Mouse (Mus musculus) cerebellum, postnatal 4 days (tissue): Measurements from ENCODE around the gene Runx1.

Experiments
- DNase-seq, 2 experiments: peaks; one replicate each; pipeline ENCODE4 v3.0.0; 2022; ENCODE audit warnings: low spot score in 2 of 2, mixed read lengths in 1 of 2

The Runx1 gene

GRCm38 (mm10) chr16:92748272-92748671, 77.7 kb downstream of the Runx1 start:
- DNase-seq, result no peak

GRCm38 (mm10) chr16:92747062-92747461, 78.9 kb downstream of the Runx1 start:
- DNase-seq, result no peak

DNA sequence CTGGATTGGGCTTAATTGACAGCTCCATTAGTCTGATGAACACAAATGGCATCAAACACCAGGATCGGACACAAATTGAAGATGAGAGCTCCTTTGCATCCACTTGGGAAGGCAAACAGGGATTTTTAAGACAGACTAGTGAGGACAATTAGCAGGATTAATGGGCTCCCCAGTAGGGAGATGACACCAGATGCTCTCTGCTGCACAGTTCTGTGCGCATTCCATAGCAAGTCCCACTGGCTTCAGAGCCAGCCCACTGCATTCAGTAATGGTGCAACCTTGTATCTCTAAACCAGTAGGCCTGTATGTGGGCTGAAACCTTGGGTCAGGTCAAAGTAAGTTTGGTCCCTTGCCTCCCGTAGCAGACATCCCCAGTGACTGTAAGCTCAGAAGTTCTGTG, 80.7 kb downstream of the Runx1 start:
- DNase-seq, result no peak

DNA sequence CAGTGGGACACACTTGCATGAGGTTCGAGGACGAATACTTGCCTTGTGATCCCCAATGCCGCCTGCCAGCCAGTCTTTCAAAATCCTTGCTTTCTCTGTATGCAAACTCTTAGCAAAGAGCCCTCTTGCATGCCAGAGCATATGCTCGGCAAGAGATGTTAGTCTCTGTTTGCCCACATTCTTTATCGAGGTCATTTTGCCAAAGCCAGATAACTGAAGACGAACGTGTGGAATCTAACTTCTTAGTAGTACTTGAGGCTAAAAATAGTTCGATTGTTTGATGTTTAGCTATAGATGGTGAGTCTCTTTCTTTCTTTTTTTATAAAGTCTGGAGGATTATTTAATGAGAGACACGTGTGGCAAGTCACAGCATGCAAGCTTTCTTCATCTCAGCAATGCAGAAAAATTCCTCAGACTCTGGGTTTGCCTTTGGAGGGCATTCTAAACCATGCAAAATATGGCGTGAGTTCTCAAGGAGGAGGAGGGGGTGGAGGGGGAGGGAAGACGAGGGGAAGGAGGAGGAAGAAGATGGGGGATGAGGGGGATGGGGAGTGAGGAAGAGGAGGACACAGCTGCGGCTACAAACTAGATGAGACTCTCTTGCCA, 81.7 kb downstream of the Runx1 start:
- DNase-seq, result no peak

DNA sequence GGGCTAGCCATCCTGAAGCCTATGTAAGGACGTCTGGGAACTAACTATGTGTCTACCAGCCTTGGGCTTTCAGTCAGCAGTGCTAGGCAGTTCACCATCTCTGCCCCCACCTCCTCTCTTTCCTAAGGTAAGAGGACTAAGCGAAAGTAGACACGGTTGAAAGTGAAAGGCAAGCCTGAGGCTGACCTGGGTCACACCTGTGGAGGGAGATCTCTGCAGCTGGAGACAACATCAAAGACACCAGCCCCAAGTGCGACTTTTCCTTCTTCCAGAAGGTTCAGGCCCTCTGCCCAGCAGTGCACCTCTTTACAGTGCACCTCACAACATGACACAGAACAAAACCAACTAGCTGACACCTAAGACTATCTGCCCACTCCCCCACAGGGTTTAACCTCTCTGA, 82.2 kb downstream of the Runx1 start:
- DNase-seq, result no peak

- no peak for DNase-seq
Observed at GRCm38 (mm10) chr16:92741342-92741741, 84.6 kb downstream of the Runx1 start.

DNA sequence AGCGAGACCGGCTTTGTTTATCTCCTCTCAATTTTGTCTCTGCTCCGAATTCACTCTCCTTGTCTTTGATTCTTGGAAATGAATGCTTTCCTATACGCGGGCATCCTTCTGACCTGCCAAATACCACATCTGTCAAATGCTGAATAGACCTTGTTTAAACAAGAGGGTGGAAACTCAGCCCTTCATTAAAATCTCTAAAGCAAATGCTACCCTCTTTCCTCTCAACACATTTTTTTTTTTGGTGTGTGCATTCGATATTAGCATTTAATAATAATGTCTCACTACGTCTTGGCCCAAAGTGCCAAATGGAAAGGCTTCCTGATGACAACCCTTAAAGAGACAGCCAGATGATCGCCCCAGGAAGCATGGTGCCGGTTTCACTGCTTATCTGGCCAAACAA, 85.4 kb downstream of the Runx1 start:
- no peak for DNase-seq

DNA sequence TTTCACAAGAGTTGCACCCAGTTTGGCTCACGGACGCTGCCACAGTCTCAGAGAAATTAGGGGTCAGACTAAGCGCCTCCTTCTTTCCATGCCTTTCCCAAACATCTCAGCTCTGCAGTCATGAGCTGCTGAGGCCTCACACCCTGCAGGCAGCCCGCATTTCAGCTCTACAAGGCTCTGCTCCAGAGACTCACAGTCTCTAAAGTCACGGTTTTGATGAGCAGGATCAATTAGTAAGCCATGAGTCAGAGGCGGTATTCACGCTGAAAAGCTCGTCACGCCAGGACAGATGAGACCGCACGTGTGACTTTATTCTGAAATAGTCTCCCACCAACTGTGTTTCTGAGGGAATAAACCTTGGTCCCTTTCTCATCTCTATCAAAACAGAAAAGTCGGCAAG, 86.0 kb downstream of the Runx1 start:
- no peak for DNase-seq

- no peak for DNase-seq
Observed at GRCm38 (mm10) chr16:92739071-92739793, 86.7 kb downstream of the Runx1 start.

DNA sequence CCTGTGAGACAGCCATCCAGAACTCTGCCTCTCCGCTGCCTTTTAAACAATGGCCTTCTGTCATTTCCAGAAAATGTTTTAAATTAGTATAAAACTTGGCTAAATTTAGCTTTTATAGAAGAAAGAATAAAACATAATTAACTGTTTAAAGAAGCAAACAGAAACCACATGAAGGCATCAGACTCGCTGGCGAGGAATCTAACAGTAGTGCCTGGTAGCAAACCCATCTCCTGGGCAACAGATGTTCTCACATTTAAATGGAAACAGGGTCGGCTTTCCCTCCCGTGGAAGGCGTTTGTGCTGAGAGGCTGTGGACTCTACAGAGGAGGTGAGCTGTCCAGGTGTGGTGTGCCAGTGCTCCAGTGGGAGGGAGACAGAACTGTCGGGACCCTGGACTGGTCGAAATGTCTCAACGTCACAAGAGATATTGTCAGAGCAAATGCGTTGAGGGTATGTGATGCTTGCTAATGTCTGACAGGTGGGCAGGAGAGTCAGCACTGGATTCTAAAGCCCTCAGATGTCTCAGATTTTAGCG, 87.4 kb downstream of the Runx1 start:
- DNase-seq, result no peak

DNA sequence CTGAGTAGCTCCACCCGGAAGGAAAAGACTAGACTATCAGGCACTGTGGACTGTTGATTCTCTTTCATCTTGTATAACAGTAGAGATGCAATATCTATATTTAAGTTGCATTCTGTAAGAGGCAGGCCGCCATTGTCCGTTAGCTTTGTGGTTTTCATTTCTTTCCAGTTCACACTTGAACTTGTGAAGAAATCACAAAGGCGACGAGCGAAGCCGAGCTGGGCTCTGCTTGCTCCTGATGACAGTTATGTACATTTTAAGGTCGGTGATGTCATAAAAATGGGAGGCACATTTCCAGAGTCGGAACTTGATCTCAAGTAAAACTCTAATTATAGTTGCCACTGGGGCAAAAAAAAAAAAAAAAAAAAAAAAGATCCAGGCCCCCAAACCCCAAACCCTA, 99.1 kb downstream of the Runx1 start:
- no peak for DNase-seq

- DNase-seq, result no peak
Observed at GRCm38 (mm10) chr16:92724526-92724925, 101.4 kb downstream of the Runx1 start.

- no peak for DNase-seq
Observed at GRCm38 (mm10) chr16:92720678-92721077, 105.3 kb downstream of the Runx1 start.

DNA sequence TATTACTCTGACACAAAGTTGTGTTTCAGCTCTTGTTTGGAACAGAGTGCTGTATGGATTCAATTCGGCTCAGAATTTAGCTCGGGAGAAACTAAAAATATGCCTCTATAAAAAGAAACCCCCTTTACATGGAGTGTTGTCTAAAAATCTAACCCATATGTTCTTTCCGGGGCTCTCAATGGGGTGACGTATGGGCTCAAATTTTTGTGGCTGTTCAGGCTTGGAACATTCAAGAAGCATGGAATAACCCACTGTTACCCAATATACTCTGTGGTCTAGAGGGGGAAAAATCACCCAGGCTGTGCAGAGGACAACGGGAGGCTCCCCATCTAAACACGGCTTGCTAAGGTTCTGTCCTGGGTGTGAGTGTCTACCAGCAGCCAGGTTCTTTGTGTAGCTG, 106.2 kb downstream of the Runx1 start:
- DNase-seq, result no peak

DNA sequence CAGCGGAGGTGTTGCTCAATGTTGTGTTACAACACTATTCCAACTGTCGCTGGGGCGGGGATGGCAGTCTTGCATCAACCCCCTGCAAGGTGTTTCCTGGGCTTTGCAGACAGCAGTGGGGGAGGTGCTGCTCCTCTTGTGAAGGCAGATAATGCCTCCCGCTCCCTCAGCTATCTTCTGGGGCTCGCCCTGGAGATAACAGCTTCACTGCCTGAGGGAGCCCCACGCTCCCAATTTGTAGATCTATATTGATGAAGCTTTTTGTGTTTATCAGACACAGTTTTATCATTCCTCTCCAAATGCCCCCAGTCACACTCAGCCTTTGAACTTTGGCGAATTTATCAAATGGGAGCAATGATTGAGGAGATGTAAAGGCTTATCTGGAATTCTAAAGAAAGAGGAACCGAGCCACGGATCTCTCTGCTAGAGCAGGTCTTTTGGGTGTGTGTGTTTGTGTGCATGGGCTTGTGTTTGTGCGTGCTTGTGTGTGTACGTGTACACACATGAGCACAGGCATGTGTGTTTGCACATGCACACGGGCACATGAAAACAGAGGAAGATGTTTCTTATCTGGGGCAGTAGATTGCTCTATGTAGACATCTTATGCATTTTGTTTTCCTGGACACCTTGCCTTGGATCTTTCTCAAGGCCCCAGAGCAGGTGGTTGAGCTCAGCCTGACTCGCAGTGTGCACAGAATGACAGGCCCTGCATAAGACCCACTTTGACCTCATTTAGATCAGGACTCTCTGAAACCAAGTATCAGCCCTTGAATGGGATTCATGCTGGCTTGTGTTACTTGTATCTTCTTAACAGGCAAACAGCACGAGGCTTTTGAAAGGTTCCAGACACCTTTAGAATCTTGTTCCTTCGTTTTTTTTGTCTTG, 110.1 kb downstream of the Runx1 start:
- DNase-seq, result no peak

DNA sequence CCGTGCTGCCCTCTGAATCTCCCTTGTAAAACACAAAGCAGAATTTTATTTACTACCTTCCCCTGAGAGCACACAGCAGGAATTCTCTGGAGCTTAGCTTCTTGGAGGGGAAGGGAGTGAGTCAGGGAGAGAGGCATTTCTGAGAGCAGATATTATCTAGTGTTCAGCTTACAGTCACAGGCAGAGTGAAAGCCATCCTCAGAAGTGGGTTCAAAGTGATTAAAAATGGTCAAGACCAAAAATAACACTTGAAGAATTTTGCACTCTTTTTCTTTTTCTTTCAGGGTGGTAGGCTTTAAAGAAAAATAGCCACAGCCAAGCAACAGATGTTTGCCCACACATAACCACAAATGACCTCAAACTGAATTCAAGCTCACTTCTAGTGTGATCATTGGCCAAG, 115.8 kb downstream of the Runx1 start:
- no peak for DNase-seq

DNA sequence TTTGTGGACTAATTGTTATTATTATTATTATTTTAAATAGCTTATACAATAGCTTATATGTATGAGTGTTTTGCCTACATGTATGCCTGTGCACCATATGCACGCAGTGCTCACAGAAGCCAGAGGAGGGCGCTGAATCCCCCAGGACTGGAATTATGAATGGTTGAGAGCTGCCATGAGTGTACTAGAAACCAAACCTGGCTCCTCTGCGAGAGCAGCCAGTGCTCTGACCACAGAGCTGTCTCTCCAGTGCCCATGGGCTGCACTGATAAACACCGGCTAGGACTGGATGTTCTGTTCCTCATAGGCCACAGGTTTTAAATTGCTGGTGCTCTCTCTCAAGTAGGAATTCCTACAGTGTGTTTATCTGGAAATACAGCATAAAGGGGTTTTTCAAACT, 117.2 kb downstream of the Runx1 start:
- DNase-seq, result no peak

- DNase-seq, result no peak
Observed at GRCm38 (mm10) chr16:92707712-92708111, 118.2 kb downstream of the Runx1 start.

GRCm38 (mm10) chr16:92707146-92707545, 118.8 kb downstream of the Runx1 start:
- no peak for DNase-seq

GRCm38 (mm10) chr16:92705564-92706458, 120.1 kb downstream of the Runx1 start:
- no peak for DNase-seq

DNA sequence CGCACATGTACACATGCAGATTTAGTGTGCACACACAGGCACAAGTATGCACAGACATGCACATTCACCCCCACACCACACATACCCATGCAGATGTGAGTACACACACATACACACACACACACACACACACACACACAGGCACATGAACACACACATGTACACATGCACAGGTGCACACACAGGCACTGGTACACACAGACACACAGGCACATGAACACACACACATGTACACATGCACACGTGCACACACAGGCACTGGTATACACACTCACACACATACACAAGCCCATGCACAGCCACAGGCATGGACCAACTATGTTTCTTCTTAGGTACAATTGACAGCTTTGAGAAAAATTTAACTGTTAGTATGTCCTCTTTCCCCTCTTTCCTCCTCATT, 122.1 kb downstream of the Runx1 start:
- no peak for DNase-seq
